Mouse (Mus musculus): ENCODE measurements at regions not wholly inside any gene's neighbourhood (a gene's known extent, or its start where the extent isn't known, plus 50 kb on each side); places are given as distances from the start of the nearest gene placed in this dataset.

GRCm38 (mm10) chr5:111789904-111790303 lies 56.2 kb downstream of the Gm26897 start:
- TF ChIP-seq CTCF (IDR thresholded peaks at IDR 0.05; ENCODE audit: insufficient read depth, low read depth, low read length) (no peak), POLR2A (IDR thresholded peaks at IDR 0.05; ENCODE audit: insufficient read depth, low read depth, low read length) (no peak)
